Mouse (Mus musculus) leukemia stem cell, adult 10-12 weeks (primary cell): ENCODE results near the gene Adra1d. TPM values are rescaled to one million over a fixed set of nuclear protein-coding genes. Genes with fewer than 3 reads are reported as not detected.

Experiments
- polyA plus RNA-seq: library from polyadenylated mRNA; stranded (reverse); fragments of >175 nt; gene quantifications from 2 replicates; pipeline ENCODE4 v1.2.3, GENCODE M21; 2012; ENCODE audit warnings: low replicate concordance

Adra1d gene
- polyA plus RNA-seq, result 0.30 and 0.60 TPM in 2 replicates

GRCm38 (mm10) chr2:131561891-131562585 is at the start of gene Adra1d:
Gene Adra1d, minus strand, starts transcription at chr2:131562283.

Other genes starting within 250 kb of the Adra1d start
- 0.96 and 1.4 TPM in 2 replicates for gene Rnf24, start 209.4 kb downstream of the Adra1d start, polyA plus RNA-seq
- gene Smox, start 70.8 kb downstream of the Adra1d start, polyA plus RNA-seq, result 139 and 172 TPM in 2 replicates